Mouse (Mus musculus) limb, embryonic 14.5 days (tissue): ENCODE measurements around the gene Trim12a. TPM values are rescaled to one million over a fixed set of nuclear protein-coding genes. Genes with fewer than 3 reads are reported as not detected.
"Not testable (repeated sequence)": the region's sequence is repeated elsewhere in the genome, so short reads cannot be mapped to it uniquely, and the experiment has no call there.

Experiments
- ATAC-seq: fragments of 200-750 bp; cut with Nextera tagmentation; 2 replicates; pipeline ENCODE4 v1.8.0; 2017; ENCODE audit warnings: low read depth, moderate number of reproducible peaks, moderate TSS enrichment; ENCODE audit not compliant: low FRiP score
- DNase-seq: peaks from one replicate; pipeline ENCODE4 v3.0.0-alpha.2; 2015; ENCODE audit warnings: low spot score
- H3K27ac ChIP-seq: fragments of 300-500 bp; sonication (generic); replicated peaks from 2 replicates; pipeline ENCODE4 v1.5.1; 2014; ENCODE audit warnings: low read depth, mild to moderate bottlenecking, low read length, moderate library complexity, mixed read lengths
- H3K27me3 ChIP-seq: fragments of 300-500 bp; sonication (generic); 2 replicates; pipeline ENCODE4 v1.6.1; 2014; ENCODE audit warnings: low read length, mixed read lengths; ENCODE audit not compliant: control insufficient read depth, insufficient read depth
- H3K36me3 ChIP-seq: fragments of 300-500 bp; sonication (generic); 2 replicates; pipeline ENCODE4 v1.6.1; 2014; ENCODE audit warnings: mild to moderate bottlenecking, low read length, moderate library complexity, mixed read lengths; ENCODE audit not compliant: control insufficient read depth, insufficient read depth
- H3K4me1 ChIP-seq: fragments of 300-500 bp; sonication (generic); 2 replicates; pipeline ENCODE4 v1.6.1; 2014; ENCODE audit warnings: antibody characterized with exemption, low read length, mixed read lengths; ENCODE audit not compliant: control insufficient read depth, insufficient read depth
- H3K4me2 ChIP-seq: fragments of 300-500 bp; sonication (generic); replicated peaks from 2 replicates; pipeline ENCODE4 v1.6.1; 2014; ENCODE audit warnings: low read depth, mild to moderate bottlenecking, low read length, moderate library complexity; ENCODE audit not compliant: severe bottlenecking
- H3K4me3 ChIP-seq: fragments of 300-500 bp; sonication (generic); replicated peaks from 2 replicates; pipeline ENCODE4 v1.5.1; 2014; ENCODE audit warnings: low read length
- H3K9ac ChIP-seq: fragments of 300-500 bp; sonication (generic); 2 replicates; pipeline ENCODE4 v1.6.1; 2014; ENCODE audit warnings: mild to moderate bottlenecking, low read depth, low read length, moderate library complexity; ENCODE audit not compliant: severe bottlenecking
- H3K9me3 ChIP-seq: fragments of 300-500 bp; sonication (generic); 2 replicates; pipeline ENCODE4 v1.6.1; 2016; ENCODE audit warnings: low read length; ENCODE audit not compliant: control insufficient read depth
- WGBS: fragments of 180-500 bp; shearing (Covaris S2); extraction: QIAGEN DNeasy Blood & Tissue Kit; methylation state at CpG from one replicate; pipeline ENCODE4 v1.1.7; 2014; 5-methylcytosine and 5-hydroxymethylcytosine counted together
- polyA plus RNA-seq, 2 experiments: library from polyadenylated mRNA; depleted of rRNA in 1 of 2; stranded (reverse) in 1 of 2; unstranded in 1 of 2; fragments of >200 nt; fragmentation: Nextera tagmentation in 1 of 2; extraction: Ambion mirVana in 1 of 2; gene quantifications; 2 replicates each; pipeline versions ENCODE4 v1.2.1 to v1.2.3; 2012 to 2014

Gene Trim12a
- polyA plus RNA-seq, 2 experiments: 6.0 to 9.1 TPM

- not testable (repeated sequence) for H3K36me3 ChIP-seq, DNase-seq, H3K4me2 ChIP-seq, H3K27me3 ChIP-seq, H3K9ac ChIP-seq, H3K9me3 ChIP-seq, H3K4me3 ChIP-seq, H3K4me1 ChIP-seq, H3K27ac ChIP-seq, ATAC-seq
- WGBS: 77% methylated on average over 4 of the region's 4 CpGs
Measured at GRCm38 (mm10) chr7:104260380-104260779, 54.9 kb downstream of the Trim12a start.

Other genes starting within 250 kb of the Trim12a start
- 0.10 TPM in 1 of 2 replicates, not detected in the other for gene Olfr644, start 243.6 kb downstream of the Trim12a start, polyA plus RNA-seq (2012; rRNA removed)
- not detected in 2 replicates for gene Olfr644, start 243.6 kb downstream of the Trim12a start, polyA plus RNA-seq (2014; fragmentation: Nextera tagmentation; extraction: Ambion mirVana)
- not detected in 2 replicates for gene Olfr645, start 230.0 kb downstream of the Trim12a start, polyA plus RNA-seq (2012; rRNA removed)
- not detected in 2 replicates for gene Olfr645, start 230.0 kb downstream of the Trim12a start, polyA plus RNA-seq (2014; fragmentation: Nextera tagmentation; extraction: Ambion mirVana)
- gene Olfr646, start 210.6 kb downstream of the Trim12a start, polyA plus RNA-seq (2012; rRNA removed): not detected in 2 replicates
- not detected in 2 replicates for gene Olfr646, start 210.6 kb downstream of the Trim12a start, polyA plus RNA-seq (2014; fragmentation: Nextera tagmentation; extraction: Ambion mirVana)
- not detected in 2 replicates for gene Ubqln5, start 185.6 kb downstream of the Trim12a start, polyA plus RNA-seq (2012; rRNA removed)
- gene Ubqln5, start 185.6 kb downstream of the Trim12a start, polyA plus RNA-seq (2014; fragmentation: Nextera tagmentation; extraction: Ambion mirVana): not detected in 2 replicates
- not detected in 2 replicates for gene Olfr643, start 178.1 kb downstream of the Trim12a start, polyA plus RNA-seq (2012; rRNA removed)
- gene Olfr643, start 178.1 kb downstream of the Trim12a start, polyA plus RNA-seq (2014; fragmentation: Nextera tagmentation; extraction: Ambion mirVana): not detected in 2 replicates
- gene Ubqln3, start 172.2 kb downstream of the Trim12a start, polyA plus RNA-seq (2012; rRNA removed): not detected in 2 replicates
- gene Ubqln3, start 172.2 kb downstream of the Trim12a start, polyA plus RNA-seq (2014; fragmentation: Nextera tagmentation; extraction: Ambion mirVana): not detected in 2 replicates
- not detected in 2 replicates for gene Ubqlnl, start 164.9 kb downstream of the Trim12a start, polyA plus RNA-seq (2012; rRNA removed)
- gene Ubqlnl, start 164.9 kb downstream of the Trim12a start, polyA plus RNA-seq (2014; fragmentation: Nextera tagmentation; extraction: Ambion mirVana): not detected in 2 replicates
- not detected in 2 replicates for gene Olfm5, start 150.6 kb downstream of the Trim12a start, polyA plus RNA-seq (2012; rRNA removed)
- gene Olfm5, start 150.6 kb downstream of the Trim12a start, polyA plus RNA-seq (2014; fragmentation: Nextera tagmentation; extraction: Ambion mirVana): not detected in 2 replicates
- 0.05 and 0.08 TPM in 2 replicates for gene Olfr648, start 132.1 kb downstream of the Trim12a start, polyA plus RNA-seq (2012; rRNA removed)
- gene Olfr648, start 132.1 kb downstream of the Trim12a start, polyA plus RNA-seq (2014; fragmentation: Nextera tagmentation; extraction: Ambion mirVana): 0.21 and 0.35 TPM in 2 replicates
- gene Olfr649, start 119.5 kb downstream of the Trim12a start, polyA plus RNA-seq (2012; rRNA removed): not detected in 2 replicates
- gene Olfr649, start 119.5 kb downstream of the Trim12a start, polyA plus RNA-seq (2014; fragmentation: Nextera tagmentation; extraction: Ambion mirVana): not detected in 2 replicates
- gene Trim6, start 96.7 kb downstream of the Trim12a start, polyA plus RNA-seq (2012; rRNA removed): 1.1 and 1.4 TPM in 2 replicates
- 0.28 and 0.43 TPM in 2 replicates for gene Trim6, start 96.7 kb downstream of the Trim12a start, polyA plus RNA-seq (2014; fragmentation: Nextera tagmentation; extraction: Ambion mirVana)
- gene Trim34a, start 71.0 kb downstream of the Trim12a start, polyA plus RNA-seq (2012; rRNA removed): 3.4 and 3.5 TPM in 2 replicates
- gene Trim34a, start 71.0 kb downstream of the Trim12a start, polyA plus RNA-seq (2014; fragmentation: Nextera tagmentation; extraction: Ambion mirVana): 1.6 and 1.9 TPM in 2 replicates
- gene Trim5, start 27.4 kb downstream of the Trim12a start, polyA plus RNA-seq (2012; rRNA removed): 0.20 and 0.29 TPM in 2 replicates
- gene Trim5, start 27.4 kb downstream of the Trim12a start, polyA plus RNA-seq (2014; fragmentation: Nextera tagmentation; extraction: Ambion mirVana): 0.10 and 0.25 TPM in 2 replicates
- 0.04 and 0.11 TPM in 2 replicates for gene Trim34b, start 14.0 kb upstream of the Trim12a start, polyA plus RNA-seq (2012; rRNA removed)
- 0.33 TPM in 1 of 2 replicates, not detected in the other for gene Trim34b, start 14.0 kb upstream of the Trim12a start, polyA plus RNA-seq (2014; fragmentation: Nextera tagmentation; extraction: Ambion mirVana)
- gene Trim12c, start 37.9 kb upstream of the Trim12a start, polyA plus RNA-seq (2012; rRNA removed): 3.6 and 4.4 TPM in 2 replicates
- 1.7 TPM in 2 replicates for gene Trim12c, start 37.9 kb upstream of the Trim12a start, polyA plus RNA-seq (2014; fragmentation: Nextera tagmentation; extraction: Ambion mirVana)
- 0.04 and 0.06 TPM in 2 replicates for gene Trim30b, start 54.4 kb upstream of the Trim12a start, polyA plus RNA-seq (2012; rRNA removed)
- gene Trim30b, start 54.4 kb upstream of the Trim12a start, polyA plus RNA-seq (2014; fragmentation: Nextera tagmentation; extraction: Ambion mirVana): 0.07 TPM in 1 of 2 replicates, not detected in the other
- gene Trim30c, start 85.4 kb upstream of the Trim12a start, polyA plus RNA-seq (2012; rRNA removed): 0.24 TPM in 1 of 2 replicates, not detected in the other
- 0.14 and 0.30 TPM in 2 replicates for gene Trim30c, start 85.4 kb upstream of the Trim12a start, polyA plus RNA-seq (2014; fragmentation: Nextera tagmentation; extraction: Ambion mirVana)
- gene Trim30a, start 149.7 kb upstream of the Trim12a start, polyA plus RNA-seq (2012; rRNA removed): 1.2 and 1.4 TPM in 2 replicates
- 1.3 and 1.9 TPM in 2 replicates for gene Trim30a, start 149.7 kb upstream of the Trim12a start, polyA plus RNA-seq (2014; fragmentation: Nextera tagmentation; extraction: Ambion mirVana)
- gene Trim30d, start 192.4 kb upstream of the Trim12a start, polyA plus RNA-seq (2012; rRNA removed): 0.36 and 0.40 TPM in 2 replicates
- gene Trim30d, start 192.4 kb upstream of the Trim12a start, polyA plus RNA-seq (2014; fragmentation: Nextera tagmentation; extraction: Ambion mirVana): 0.36 and 0.50 TPM in 2 replicates
- gene Olfr651, start 234.7 kb upstream of the Trim12a start, polyA plus RNA-seq (2012; rRNA removed): not detected in 2 replicates
- gene Olfr651, start 234.7 kb upstream of the Trim12a start, polyA plus RNA-seq (2014; fragmentation: Nextera tagmentation; extraction: Ambion mirVana): not detected in 2 replicates
- not detected in 2 replicates for gene Olfr652, start 245.4 kb upstream of the Trim12a start, polyA plus RNA-seq (2012; rRNA removed)
- not detected in 2 replicates for gene Olfr652, start 245.4 kb upstream of the Trim12a start, polyA plus RNA-seq (2014; fragmentation: Nextera tagmentation; extraction: Ambion mirVana)